Comparison of ENCODE assay signal across 12 mouse cellular contexts in the genomic region with DNA sequence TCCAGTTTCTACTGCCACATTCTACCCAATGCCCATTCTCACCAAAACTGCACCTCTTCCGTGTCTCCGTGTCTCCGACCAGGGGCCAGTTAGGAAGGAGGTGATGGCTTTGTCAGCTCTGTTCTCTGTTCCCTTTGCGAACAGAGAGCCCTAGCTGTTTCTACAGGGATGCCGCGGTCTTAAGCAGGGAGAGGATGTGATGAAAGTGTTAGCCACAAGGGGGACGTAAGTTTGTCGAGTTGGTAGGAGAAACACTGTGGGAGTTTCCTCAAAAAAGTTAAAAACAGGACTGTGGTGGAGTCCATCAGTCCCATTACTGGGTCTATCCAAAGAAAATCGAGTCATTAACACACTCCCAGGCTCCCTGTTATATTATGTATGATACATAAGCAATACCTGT.
DNase-seq lines count a peak whose midpoint lies in the region; ATAC-seq and TF ChIP-seq lines count a peak whose summit lies in the region.
"Had no signal": no experiment of that assay in that cellular context is flagged by ENCODE, and none has a peak within 500 bp of the region (broad histone marks: within the 10 kb centered on the region; RNA-seq: fewer than 3 reads in every experiment).

No protein-coding gene starts in this region.

- H3K36me3 ChIP-seq in liver, postnatal 0 days (replicated peaks; ENCODE audit: insufficient read depth, low read length) = 0 out of 2 replicates have a peak, but pooled peaks cover 3% of the 10 kb centered on the region
- H3K36me3 ChIP-seq in stomach, postnatal 0 days (ENCODE audit: control insufficient read depth, insufficient read depth, low read length) = no peaks in the 10 kb centered on the region

- TF ChIP-seq EP300 in liver, postnatal 0 days (IDR thresholded peaks at IDR 0.05; ENCODE audit: low read depth) = no peak
- no peak for TF ChIP-seq EP300 in stomach, postnatal 0 days (optimal IDR thresholded peaks at IDR 0.05)

- no peak overlapping the region for H3K4me2 ChIP-seq in liver, postnatal 0 days (ENCODE audit: low read depth, low read length)
- no peak overlapping the region for H3K4me2 ChIP-seq in stomach, postnatal 0 days (replicated peaks; ENCODE audit: low read depth)

- no peak for ATAC-seq in liver, postnatal 0 days
- no peak for ATAC-seq in stomach, postnatal 0 days (ENCODE audit: low FRiP score, low TSS enrichment)
- ATAC-seq: intestine, embryonic 16.5 days had no signal

- no peak overlapping the region for H3K4me3 ChIP-seq in liver, postnatal 0 days (ENCODE audit: low read depth, low read length)
- no peak overlapping the region for H3K4me3 ChIP-seq in stomach, postnatal 0 days (ENCODE audit: low read depth, low read length)

- peaks cover 16% of the 10 kb centered on the region for H3K4me1 ChIP-seq in liver, postnatal 0 days (ENCODE audit: insufficient read depth)
- H3K4me1 ChIP-seq in stomach, postnatal 0 days (replicated peaks; ENCODE audit: control insufficient read depth, insufficient read depth) = peaks cover 4% of the 10 kb centered on the region

- H3K9ac ChIP-seq in liver, postnatal 0 days (replicated peaks) = no peak overlapping the region
- H3K9ac ChIP-seq in stomach, postnatal 0 days (ENCODE audit: low read length) = no peak overlapping the region

- peak; percentile 48 for TF ChIP-seq CTCF in liver, postnatal 0 days (IDR thresholded peaks at IDR 0.05; ENCODE audit: low read depth)
- TF ChIP-seq CTCF in stomach, postnatal 0 days (IDR thresholded peaks at IDR 0.05; ENCODE audit: low read depth) = peak; percentile 57

- no peak overlapping the region for H3K27ac ChIP-seq in liver, postnatal 0 days (ENCODE audit: low read depth)
- no peak overlapping the region for H3K27ac ChIP-seq in stomach, postnatal 0 days (replicated peaks)

- peak; percentile 42 for DNase-seq in embryo, embryonic 10 days (ENCODE audit: low spot score)
- DNase-seq in embryo, embryonic 11 days = no peak
- no peak for DNase-seq in liver, postnatal 0 days
- DNase-seq in liver = no peak
- peak; percentile 88 for DNase-seq in R1 (ENCODE audit: low read depth, low spot score)
- no peak for DNase-seq in stomach, postnatal 0 days (ENCODE audit: low spot score)
- no peak for DNase-seq in spleen, postnatal 14 days (ENCODE audit: low spot score in 2 of 2)
- no peak for DNase-seq in ovary, postnatal 10 days (ENCODE audit: low spot score)
- DNase-seq: gastrocnemius, postnatal 10 days; heart, postnatal 14 days; retina, postnatal 1 day had no signal

- H3K27me3 ChIP-seq in liver, postnatal 0 days (ENCODE audit: insufficient read depth, low read length) = no peaks in the 10 kb centered on the region
- no peaks in the 10 kb centered on the region for H3K27me3 ChIP-seq in stomach, postnatal 0 days (ENCODE audit: control insufficient read depth, insufficient read depth, low read length)

- WGBS in liver, postnatal 0 days (ENCODE audit: insufficient replicate concordance) = 54% methylated on average over 9 of the region's 9 CpGs
- WGBS in stomach, postnatal 0 days = 70% methylated on average over 9 of the region's 9 CpGs

- H3K9me3 ChIP-seq in liver, postnatal 0 days (ENCODE audit: low read length) = no peaks in the 10 kb centered on the region
- no peaks in the 10 kb centered on the region for H3K9me3 ChIP-seq in stomach, postnatal 0 days (ENCODE audit: control insufficient read depth, low read length)

Comparison
In these comparisons a context has a peak if more than half of its experiments do, and no peak if none do; other contexts are left out.
1. DNase-seq: peak in embryo, embryonic 10 days (single experiment) and R1 (single experiment); none in embryo, embryonic 11 days (single experiment), liver, postnatal 0 days (single experiment), liver (single experiment), stomach, postnatal 0 days (single experiment), spleen, postnatal 14 days (0 of 2) and ovary, postnatal 10 days (single experiment).